Mouse (Mus musculus): ENCODE data around the gene Prpf6.
A peak's percentile ranks its signal among the peaks of the same experiment; 100 is the strongest.

The Prpf6 gene

GRCm38 (mm10) chr2:181597378-181598061 lies 5.9 kb downstream of the Prpf6 start:
- DNase-seq = no peak

GRCm38 (mm10) chr2:181598454-181599351 lies 7.0 kb downstream of the Prpf6 start, which contains the start of gene Samd10:
Gene Samd10 (minus strand): TSS chr2:181599212.
- peak; percentile 77 to 80 for DNase-seq

- DNase-seq = no peak
Observed at GRCm38 (mm10) chr2:181600226-181600758, 8.6 kb downstream of the Prpf6 start.

- DNase-seq = peak; percentile 97
Observed at GRCm38 (mm10) chr2:181600828-181601750, 9.4 kb downstream of the Prpf6 start.

GRCm38 (mm10) chr2:181601751-181602145 lies 10.1 kb downstream of the Prpf6 start:
- DNase-seq = no peak

- no peak for DNase-seq
Observed at GRCm38 (mm10) chr2:181602367-181602766, 10.7 kb downstream of the Prpf6 start.

GRCm38 (mm10) chr2:181618761-181619495 lies 27.3 kb downstream of the Prpf6 start:
- no peak for DNase-seq

GRCm38 (mm10) chr2:181623401-181623800 lies 31.7 kb downstream of the Prpf6 start:
- peak; percentile 15 to 31 for DNase-seq

- no peak for DNase-seq
Observed at GRCm38 (mm10) chr2:181628471-181628870, 36.8 kb downstream of the Prpf6 start.

GRCm38 (mm10) chr2:181632624-181633023 lies 41.0 kb downstream of the Prpf6 start:
- DNase-seq = peak; percentile 54 to 55

- DNase-seq = no peak
Observed at GRCm38 (mm10) chr2:181635865-181636264, 44.2 kb downstream of the Prpf6 start.

GRCm38 (mm10) chr2:181644361-181644760 lies 52.7 kb downstream of the Prpf6 start:
- DNase-seq = peak; percentile 38 to 42

GRCm38 (mm10) chr2:181645666-181646065 lies 54.0 kb downstream of the Prpf6 start:
- no peak for DNase-seq

- no peak for DNase-seq
Observed at GRCm38 (mm10) chr2:181646626-181647472, 55.2 kb downstream of the Prpf6 start.

GRCm38 (mm10) chr2:181648926-181649325 lies 57.3 kb downstream of the Prpf6 start:
- no peak for DNase-seq

GRCm38 (mm10) chr2:181653065-181653464 lies 61.4 kb downstream of the Prpf6 start:
- DNase-seq = no peak

GRCm38 (mm10) chr2:181653523-181653922 lies 61.9 kb downstream of the Prpf6 start:
- DNase-seq = no peak

- DNase-seq = no peak
Observed at GRCm38 (mm10) chr2:181656734-181657133, 65.1 kb downstream of the Prpf6 start, which contains the start of gene Gm29797. Gene Gm29797 (plus strand): TSS chr2:181657034.

- no peak for DNase-seq
Observed at GRCm38 (mm10) chr2:181657441-181657840, 65.8 kb downstream of the Prpf6 start.

- DNase-seq = no peak
Observed at GRCm38 (mm10) chr2:181658528-181658927, 66.9 kb downstream of the Prpf6 start.

Data from cerebellum, postnatal 36 days (tissue).